ENCODE assay signal across 26 mouse cellular contexts in the genomic region with DNA sequence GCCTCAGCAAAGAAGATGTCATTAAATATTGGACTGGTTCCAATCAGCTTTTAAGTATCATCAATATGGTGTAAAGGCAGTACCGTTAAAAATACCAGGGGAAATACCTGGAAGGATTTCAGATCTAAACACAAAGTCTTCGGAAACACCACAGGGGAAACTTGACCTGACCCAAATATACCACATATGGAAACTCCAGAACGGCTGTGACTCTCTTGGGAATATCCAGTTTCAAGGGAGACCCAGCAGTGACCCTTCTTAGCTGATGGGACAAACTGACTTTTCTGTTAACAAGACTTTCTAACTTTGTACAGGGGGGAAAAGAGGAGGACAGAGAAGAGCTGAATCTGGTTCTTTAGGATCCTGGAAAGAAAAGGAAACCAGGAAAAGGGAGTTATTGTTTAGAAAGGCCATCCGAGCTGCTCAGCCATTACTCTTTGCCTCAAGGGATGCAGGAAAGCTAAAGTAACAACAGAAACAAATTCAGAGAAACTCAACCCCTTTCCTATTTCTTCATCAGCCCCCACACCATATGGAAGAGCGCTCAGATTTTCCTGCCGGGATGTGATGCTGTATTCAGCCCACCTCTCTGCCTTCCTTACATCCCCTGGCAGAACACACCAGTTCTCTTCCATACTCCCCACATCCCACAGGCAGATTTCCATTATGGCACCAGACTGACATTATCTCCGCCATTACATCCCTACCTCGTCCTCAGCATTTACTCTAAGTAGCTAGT. TPM values are rescaled to one million over a fixed set of nuclear protein-coding genes. Genes with fewer than 3 reads are reported as not detected.
DNase-seq lines count a peak whose midpoint lies in the region; ATAC-seq and TF ChIP-seq lines count a peak whose summit lies in the region.
"Had no signal": no experiment of that assay in that cellular context is flagged by ENCODE, and none has a peak within 500 bp of the region (broad histone marks: within the 10 kb centered on the region; RNA-seq: fewer than 3 reads in every experiment).

No protein-coding gene starts in this region.

- peaks cover 9% of the 10 kb centered on the region for H3K36me3 ChIP-seq in kidney, embryonic 16.5 days (ENCODE audit: insufficient read depth, low read length)
- H3K36me3 ChIP-seq in liver, postnatal 0 days (replicated peaks; ENCODE audit: insufficient read depth, low read length): peaks cover 10% of the 10 kb centered on the region

- peak overlapping the region; percentile 25; the same call in 1 of the 2 replicates for H3K27ac ChIP-seq in kidney, embryonic 16.5 days (ENCODE audit: low read length)
- no peak overlapping the region for H3K27ac ChIP-seq in liver, postnatal 0 days (ENCODE audit: low read depth)
- H3K27ac ChIP-seq: hindbrain, embryonic 15.5 days; limb, embryonic 15.5 days; liver, embryonic 14.5 days; lung, embryonic 15.5 days; midbrain, embryonic 15.5 days; neural tube, embryonic 12.5 days had no signal

- 30% methylated on average over 8 of the region's 8 CpGs for WGBS in kidney, embryonic 16.5 days
- WGBS in liver, postnatal 0 days (ENCODE audit: insufficient replicate concordance): 84% methylated on average over 8 of the region's 8 CpGs

- no peak overlapping the region for H3K4me3 ChIP-seq in kidney, embryonic 16.5 days (ENCODE audit: low read length)
- no peak overlapping the region for H3K4me3 ChIP-seq in liver, postnatal 0 days (ENCODE audit: low read depth, low read length)
- H3K4me3 ChIP-seq: hindbrain, embryonic 15.5 days; limb, embryonic 15.5 days; lung, embryonic 15.5 days; megakaryocyte, embryonic 14.5 days; midbrain, embryonic 15.5 days; neural tube, embryonic 12.5 days had no signal

- H3K27me3 ChIP-seq in kidney, embryonic 16.5 days (ENCODE audit: insufficient read depth, low read length): no peaks in the 10 kb centered on the region
- H3K27me3 ChIP-seq in liver, postnatal 0 days (ENCODE audit: insufficient read depth, low read length): no peaks in the 10 kb centered on the region
- H3K27me3 ChIP-seq: hindbrain, embryonic 15.5 days; limb, embryonic 15.5 days; lung, embryonic 15.5 days; megakaryocyte, embryonic 14.5 days; midbrain, embryonic 15.5 days; neural tube, embryonic 12.5 days had no signal

- H3K4me2 ChIP-seq in kidney, embryonic 16.5 days (replicated peaks; ENCODE audit: low read depth, low read length): no peak overlapping the region
- no peak overlapping the region for H3K4me2 ChIP-seq in liver, postnatal 0 days (ENCODE audit: low read depth, low read length)
- H3K4me2 ChIP-seq: heart, embryonic 11.5 days; hindbrain, embryonic 15.5 days; limb, embryonic 15.5 days; lung, embryonic 15.5 days; midbrain, embryonic 15.5 days; neural tube, embryonic 12.5 days had no signal

- TF ChIP-seq CTCF in liver, postnatal 0 days (IDR thresholded peaks at IDR 0.05; ENCODE audit: low read depth): no peak

- no peak overlapping the region for H3K9ac ChIP-seq in kidney, embryonic 16.5 days (replicated peaks; ENCODE audit: low read length)
- no peak overlapping the region for H3K9ac ChIP-seq in liver, postnatal 0 days (replicated peaks)
- H3K9ac ChIP-seq: forebrain, postnatal 0 days; hindbrain, embryonic 15.5 days; limb, embryonic 15.5 days; liver, embryonic 14.5 days; lung, embryonic 15.5 days; midbrain, embryonic 15.5 days; neural tube, embryonic 12.5 days had no signal

- peak; percentile 47 for DNase-seq in embryo, embryonic 11 days
- no peak for DNase-seq in embryo, embryonic 9.5 days (ENCODE audit: extremely low spot score)
- DNase-seq in kidney, postnatal 14 days: no peak
- peak; percentile 17 for DNase-seq in testis, postnatal 10 days (ENCODE audit: low spot score)
- no peak for DNase-seq in testis, postnatal 14 days (ENCODE audit: low spot score)
- DNase-seq in liver, postnatal 0 days: no peak
- DNase-seq: adrenal gland, postnatal 25 days; cerebellum, adult 9-10 months; forebrain, postnatal 0 days; kidney, adult 9 months; layer of hippocampus, postnatal 36 days; lung, postnatal 36 days; thymus, adult 18-20 months; thymus, postnatal 36 days had no signal

- ATAC-seq in kidney, embryonic 16.5 days (ENCODE audit: low FRiP score, low TSS enrichment): 0 out of 2 replicates have a peak, but pooled peaks have one; percentile 33
- ATAC-seq in liver, postnatal 0 days: no peak
- ATAC-seq: forebrain, postnatal 0 days; midbrain, embryonic 15.5 days had no signal

- peaks cover 14% of the 10 kb centered on the region for H3K4me1 ChIP-seq in kidney, embryonic 16.5 days (ENCODE audit: insufficient read depth, low read length)
- peaks cover 7% of the 10 kb centered on the region for H3K4me1 ChIP-seq in liver, postnatal 0 days (ENCODE audit: insufficient read depth)

- TF ChIP-seq EP300 in liver, postnatal 0 days (IDR thresholded peaks at IDR 0.05; ENCODE audit: low read depth): no peak

- no peaks in the 10 kb centered on the region for H3K9me3 ChIP-seq in kidney, embryonic 16.5 days (ENCODE audit: low read length)
- no peaks in the 10 kb centered on the region for H3K9me3 ChIP-seq in liver, postnatal 0 days (ENCODE audit: low read length)
- H3K9me3 ChIP-seq: hindbrain, embryonic 15.5 days; limb, embryonic 15.5 days; lung, embryonic 15.5 days; midbrain, embryonic 15.5 days; neural tube, embryonic 12.5 days had no signal

RNA-seq across cellular contexts. Expression of gene Tmem128, which starts 1.8 kb away (rescaled TPM):
- polyA plus RNA-seq in kidney, embryonic 16.5 days (2015; fragmentation: Nextera tagmentation; extraction: Ambion mirVana): 90.3 and 93.5 TPM in 2 replicates
- polyA plus RNA-seq in liver, postnatal 0 days (2015; fragmentation: Nextera tagmentation; extraction: Ambion mirVana): 45.3 and 45.8 TPM in 2 replicates

RNA-seq across cellular contexts. Expression of gene Otop1, which starts 17.6 kb away (rescaled TPM):
- polyA plus RNA-seq in kidney, embryonic 16.5 days (2015; fragmentation: Nextera tagmentation; extraction: Ambion mirVana): not detected in 2 replicates
- not detected in 2 replicates for polyA plus RNA-seq in liver, postnatal 0 days (2015; fragmentation: Nextera tagmentation; extraction: Ambion mirVana)
- polyA plus RNA-seq: forebrain, embryonic 11.5 days; forebrain, postnatal 0 days; heart, embryonic 11.5 days; heart, postnatal 0 days; intestine, embryonic 14.5 days; limb, embryonic 15.5 days; liver, embryonic 14.5 days; lung, embryonic 15.5 days; midbrain, embryonic 15.5 days; neural tube, embryonic 12.5 days had no signal

RNA-seq across cellular contexts. Expression of gene Lyar, which starts 37.9 kb away (rescaled TPM):
- 82.1 and 92.7 TPM in 2 replicates for polyA plus RNA-seq in kidney, embryonic 16.5 days (2015; fragmentation: Nextera tagmentation; extraction: Ambion mirVana)
- polyA plus RNA-seq in liver, postnatal 0 days (2015; fragmentation: Nextera tagmentation; extraction: Ambion mirVana): 29.4 and 38.6 TPM in 2 replicates

RNA-seq across cellular contexts. Expression of gene Zbtb49, which starts 37.9 kb away (rescaled TPM):
- polyA plus RNA-seq in kidney, embryonic 16.5 days (2015; fragmentation: Nextera tagmentation; extraction: Ambion mirVana): 16.0 and 17.4 TPM in 2 replicates
- 1.7 and 1.8 TPM in 2 replicates for polyA plus RNA-seq in liver, postnatal 0 days (2015; fragmentation: Nextera tagmentation; extraction: Ambion mirVana)

Comparison
In these comparisons a context has a peak if more than half of its experiments do, and no peak if none do; other contexts are left out.
1. DNase-seq: peak in embryo, embryonic 11 days (single experiment) and testis, postnatal 10 days (single experiment); none in embryo, embryonic 9.5 days (single experiment), kidney, postnatal 14 days (single experiment), testis, postnatal 14 days (single experiment) and liver, postnatal 0 days (single experiment).